Mouse (Mus musculus): ENCODE results near the gene Kng2.
"Not testable (repeated sequence)": the region's sequence is repeated elsewhere in the genome, so short reads cannot be mapped to it uniquely, and the experiment has no call there.

- TF ChIP-seq POLR2A (IDR thresholded peaks at IDR 0.05; ENCODE audit: borderline replicate concordance, low read depth, low read length); CTCF (IDR thresholded peaks at IDR 0.05; ENCODE audit: low read depth, low read length): not testable (repeated sequence)
Measured at GRCm38 (mm10) chr16:23060781-23061325, 31.6 kb upstream of the Kng2 start.

Data from bone marrow macrophage, adult 2 months (primary cell).